In the genomic region with DNA sequence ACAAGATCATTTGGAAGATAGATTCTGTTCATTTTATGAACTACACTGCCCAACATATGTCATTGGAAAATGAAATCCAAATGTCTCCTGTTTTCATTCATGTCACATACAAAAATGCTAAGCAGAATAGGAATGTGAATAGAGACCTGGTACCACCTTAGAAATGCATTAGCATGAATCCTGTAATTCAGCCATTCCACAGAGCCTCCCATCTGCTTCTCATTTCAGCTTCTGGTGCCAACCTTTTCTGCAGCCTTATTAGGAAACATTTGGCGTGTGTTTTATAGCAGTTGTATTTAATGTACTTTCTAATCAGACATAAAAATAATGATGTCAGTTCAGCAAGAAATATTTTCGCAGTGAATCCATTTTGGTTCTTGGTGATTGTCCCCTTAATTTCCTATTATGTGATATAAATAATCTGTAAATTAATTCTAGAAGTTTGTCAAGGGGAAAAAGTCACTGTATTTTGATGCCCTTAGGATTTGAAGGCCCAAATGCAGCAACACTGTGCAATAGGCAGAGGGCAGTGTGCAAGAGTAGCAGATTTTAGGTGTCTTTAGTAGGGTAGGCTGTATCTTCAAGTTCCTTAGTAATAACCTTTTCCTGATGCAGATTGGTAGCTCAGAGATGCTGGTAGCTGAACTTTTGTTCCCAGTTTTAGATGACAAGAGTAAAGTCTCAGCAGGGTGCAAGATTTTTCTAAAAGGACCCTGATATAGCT, we compare ENCODE assay signal across 20 mouse cellular contexts.
DNase-seq lines count a peak whose midpoint lies in the region; ATAC-seq lines count a peak whose summit lies in the region.
"Had no signal": no experiment of that assay in that cellular context is flagged by ENCODE, and none has a peak within 500 bp of the region (broad histone marks: within the 10 kb centered on the region; RNA-seq: fewer than 3 reads in every experiment).

No protein-coding gene starts in this region.

- H3K4me3 ChIP-seq in forebrain, embryonic 15.5 days = no peak overlapping the region
- H3K4me3 ChIP-seq in forebrain, embryonic 11.5 days (ENCODE audit: low read depth, low read length) = no peak overlapping the region
- H3K4me3 ChIP-seq in embryonic facial prominence, embryonic 14.5 days (ENCODE audit: low read depth, low read length) = no peak overlapping the region
- H3K4me3 ChIP-seq in intestine, embryonic 16.5 days (ENCODE audit: low read length) = no peak overlapping the region
- H3K4me3 ChIP-seq: heart, embryonic 13.5 days; limb, embryonic 15.5 days; midbrain, embryonic 13.5 days; neural tube, embryonic 15.5 days; stomach, embryonic 15.5 days had no signal

- no peaks in the 10 kb centered on the region for H3K9me3 ChIP-seq in forebrain, embryonic 15.5 days
- H3K9me3 ChIP-seq in forebrain, embryonic 11.5 days (ENCODE audit: control insufficient read depth, low read length) = no peaks in the 10 kb centered on the region
- H3K9me3 ChIP-seq in embryonic facial prominence, embryonic 14.5 days (ENCODE audit: control insufficient read depth, low read length) = no peaks in the 10 kb centered on the region
- H3K9me3 ChIP-seq in intestine, embryonic 16.5 days (ENCODE audit: control insufficient read depth, low read length) = no peaks in the 10 kb centered on the region
- H3K9me3 ChIP-seq: heart, embryonic 13.5 days; limb, embryonic 15.5 days; midbrain, embryonic 13.5 days; neural tube, embryonic 15.5 days; stomach, embryonic 15.5 days had no signal

- H3K27ac ChIP-seq in forebrain, embryonic 15.5 days (replicated peaks) = no peak overlapping the region; the same call in 1 of the 2 replicates
- H3K27ac ChIP-seq in forebrain, embryonic 11.5 days (ENCODE audit: low read depth, low read length) = no peak overlapping the region
- no peak overlapping the region for H3K27ac ChIP-seq in embryonic facial prominence, embryonic 14.5 days (replicated peaks; ENCODE audit: low read depth, low read length)
- no peak overlapping the region for H3K27ac ChIP-seq in intestine, embryonic 16.5 days (ENCODE audit: low read length)
- H3K27ac ChIP-seq: heart, embryonic 13.5 days; hindbrain, embryonic 14.5 days; limb, embryonic 15.5 days; midbrain, embryonic 13.5 days; neural tube, embryonic 15.5 days; stomach, embryonic 15.5 days had no signal

- no peak overlapping the region for H3K4me2 ChIP-seq in forebrain, embryonic 15.5 days (replicated peaks)
- no peak overlapping the region for H3K4me2 ChIP-seq in forebrain, embryonic 11.5 days (ENCODE audit: low read depth, low read length, severe bottlenecking)
- no peak overlapping the region for H3K4me2 ChIP-seq in embryonic facial prominence, embryonic 14.5 days (ENCODE audit: low read depth, low read length)
- H3K4me2 ChIP-seq in intestine, embryonic 16.5 days (ENCODE audit: low read depth, low read length) = no peak overlapping the region
- H3K4me2 ChIP-seq: heart, embryonic 13.5 days; hindbrain, embryonic 14.5 days; limb, embryonic 15.5 days; midbrain, embryonic 13.5 days; neural tube, embryonic 15.5 days; stomach, embryonic 15.5 days had no signal

- H3K27me3 ChIP-seq in forebrain, embryonic 15.5 days = no peaks in the 10 kb centered on the region
- H3K27me3 ChIP-seq in forebrain, embryonic 11.5 days (ENCODE audit: control insufficient read depth, insufficient read depth, low read length) = no peaks in the 10 kb centered on the region
- no peaks in the 10 kb centered on the region for H3K27me3 ChIP-seq in embryonic facial prominence, embryonic 14.5 days (replicated peaks; ENCODE audit: control insufficient read depth, insufficient read depth, low read length)
- H3K27me3 ChIP-seq in intestine, embryonic 16.5 days (replicated peaks; ENCODE audit: control insufficient read depth, insufficient read depth, low read length) = no peaks in the 10 kb centered on the region
- H3K27me3 ChIP-seq: heart, embryonic 13.5 days; limb, embryonic 15.5 days; midbrain, embryonic 13.5 days; neural tube, embryonic 15.5 days; stomach, embryonic 15.5 days had no signal

- peak; percentile 91 for ATAC-seq in forebrain, embryonic 15.5 days (replicated peaks)
- no peak for ATAC-seq in forebrain, embryonic 11.5 days (replicated peaks; ENCODE audit: low FRiP score)
- ATAC-seq in embryonic facial prominence, embryonic 14.5 days (ENCODE audit: low read depth) = no peak
- ATAC-seq in intestine, embryonic 16.5 days = no peak
- ATAC-seq: midbrain, embryonic 13.5 days had no signal

- no peak for DNase-seq in forebrain, embryonic 11.5 days (ENCODE audit: low spot score)
- DNase-seq in brain, adult 2 months (ENCODE audit: low read depth, low spot score) = peak; percentile 47
- peak; percentile 43 for DNase-seq in embryonic facial prominence, embryonic 14.5 days (ENCODE audit: low spot score)
- DNase-seq in layer of hippocampus, adult 8-10 months (ENCODE audit: low spot score in 2 of 2) = peak; percentile 11 to 28
- DNase-seq in urinary bladder, adult 2 months (ENCODE audit: low spot score) = no peak
- DNase-seq: B cell, adult 2 months; cerebellum, adult 9-11 months; gastrocnemius, postnatal 10 days; heart, adult 11 months; kidney, adult 11 months; lung, postnatal 10 days; right cerebral cortex, postnatal 25 days had no signal

- H3K4me1 ChIP-seq in forebrain, embryonic 15.5 days = no peaks in the 10 kb centered on the region
- no peaks in the 10 kb centered on the region for H3K4me1 ChIP-seq in forebrain, embryonic 11.5 days (replicated peaks; ENCODE audit: control insufficient read depth, insufficient read depth, low read length)
- H3K4me1 ChIP-seq in embryonic facial prominence, embryonic 14.5 days (ENCODE audit: control insufficient read depth, insufficient read depth, low read length) = no peaks in the 10 kb centered on the region
- H3K4me1 ChIP-seq in intestine, embryonic 16.5 days (ENCODE audit: control insufficient read depth, insufficient read depth, low read length) = no peaks in the 10 kb centered on the region
- H3K4me1 ChIP-seq: heart, embryonic 13.5 days; limb, embryonic 15.5 days; midbrain, embryonic 13.5 days; neural tube, embryonic 15.5 days; stomach, embryonic 15.5 days had no signal

- H3K9ac ChIP-seq in forebrain, embryonic 15.5 days (replicated peaks) = no peak overlapping the region
- no peak overlapping the region for H3K9ac ChIP-seq in forebrain, embryonic 11.5 days (ENCODE audit: low read length)
- H3K9ac ChIP-seq in embryonic facial prominence, embryonic 14.5 days (ENCODE audit: low read depth, low read length) = no peak overlapping the region
- H3K9ac ChIP-seq in intestine, embryonic 16.5 days (ENCODE audit: low read depth, low read length) = no peak overlapping the region
- H3K9ac ChIP-seq: heart, embryonic 13.5 days; hindbrain, embryonic 14.5 days; limb, embryonic 15.5 days; midbrain, embryonic 13.5 days; neural tube, embryonic 15.5 days; stomach, embryonic 15.5 days had no signal

- WGBS in forebrain, embryonic 15.5 days = 58% methylated on average over 2 of the region's 2 CpGs
- WGBS in forebrain, embryonic 11.5 days = 85% methylated on average over 2 of the region's 2 CpGs
- 55% methylated on average over 2 of the region's 2 CpGs for WGBS in embryonic facial prominence, embryonic 14.5 days
- 80% methylated on average over 2 of the region's 2 CpGs for WGBS in intestine, embryonic 16.5 days

- no peaks in the 10 kb centered on the region for H3K36me3 ChIP-seq in forebrain, embryonic 15.5 days
- H3K36me3 ChIP-seq in forebrain, embryonic 11.5 days (ENCODE audit: control insufficient read depth, insufficient read depth, low read length) = no peaks in the 10 kb centered on the region
- no peaks in the 10 kb centered on the region for H3K36me3 ChIP-seq in embryonic facial prominence, embryonic 14.5 days (ENCODE audit: control insufficient read depth, insufficient read depth, low read length)
- H3K36me3 ChIP-seq in intestine, embryonic 16.5 days (ENCODE audit: control insufficient read depth, insufficient read depth, low read length) = no peaks in the 10 kb centered on the region
- H3K36me3 ChIP-seq: heart, embryonic 13.5 days; limb, embryonic 15.5 days; midbrain, embryonic 13.5 days; neural tube, embryonic 15.5 days; stomach, embryonic 15.5 days had no signal

Comparison
In these comparisons a context has a peak if more than half of its experiments do, and no peak if none do; other contexts are left out.
1. DNase-seq: peak in brain, adult 2 months (single experiment), embryonic facial prominence, embryonic 14.5 days (single experiment) and layer of hippocampus, adult 8-10 months (2 of 2); none in forebrain, embryonic 11.5 days (single experiment) and urinary bladder, adult 2 months (single experiment).